Mouse (Mus musculus) ES-CJ7 (cell line): Measurements from ENCODE around the gene Vps37b.

Source experiments
- DNase-seq: peaks from one replicate; pipeline ENCODE4 v3.0.0; 2011; ENCODE audit warnings: low read depth, low spot score

Gene Vps37b

GRCm38 (mm10) chr5:123979980-123980369 lies 52.1 kb downstream of the Vps37b start:
- DNase-seq, result no peak

GRCm38 (mm10) chr5:123979221-123979979 lies 52.7 kb downstream of the Vps37b start:
- DNase-seq, result no peak

DNA sequence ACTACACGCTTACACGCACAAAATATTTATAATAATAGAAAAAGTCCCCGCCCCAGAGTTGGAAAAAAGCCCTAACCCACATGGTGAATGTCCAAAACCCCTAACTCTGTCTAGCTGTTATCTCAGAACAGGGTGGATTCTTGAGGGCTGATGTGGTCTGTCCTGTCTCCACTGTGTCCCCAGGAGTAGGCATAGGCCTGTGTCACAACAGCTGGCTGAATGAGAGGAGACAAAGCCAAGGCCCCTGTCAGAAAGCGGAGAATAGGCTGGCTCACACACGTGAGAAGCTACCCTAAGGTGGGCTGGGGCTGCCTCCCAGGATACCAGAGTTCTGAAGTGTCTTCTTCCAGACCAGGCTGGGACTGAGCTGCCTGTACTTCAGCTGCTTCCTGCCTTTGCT lies 53.9 kb downstream of the Vps37b start:
- DNase-seq, result no peak

DNA sequence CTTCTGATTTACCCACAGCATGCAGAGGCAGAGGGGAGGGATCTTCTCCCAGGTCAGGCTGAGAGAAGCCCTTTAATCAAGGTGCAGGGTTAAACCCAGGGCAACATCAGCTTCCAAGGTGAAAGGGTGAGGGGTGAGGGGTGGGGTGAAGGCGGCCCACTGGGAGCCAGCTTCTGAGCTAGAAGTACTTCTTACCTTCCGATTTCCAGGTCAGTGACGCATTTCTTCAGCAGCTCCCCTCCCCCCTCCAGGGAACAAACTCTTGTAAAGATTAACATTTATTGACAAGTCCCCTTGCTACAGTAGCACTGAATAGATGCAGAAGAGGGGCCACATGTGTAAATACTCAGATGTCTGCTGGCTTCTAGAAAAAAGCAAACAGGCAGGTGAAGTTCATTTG lies 54.8 kb downstream of the Vps37b start:
- no peak for DNase-seq

DNA sequence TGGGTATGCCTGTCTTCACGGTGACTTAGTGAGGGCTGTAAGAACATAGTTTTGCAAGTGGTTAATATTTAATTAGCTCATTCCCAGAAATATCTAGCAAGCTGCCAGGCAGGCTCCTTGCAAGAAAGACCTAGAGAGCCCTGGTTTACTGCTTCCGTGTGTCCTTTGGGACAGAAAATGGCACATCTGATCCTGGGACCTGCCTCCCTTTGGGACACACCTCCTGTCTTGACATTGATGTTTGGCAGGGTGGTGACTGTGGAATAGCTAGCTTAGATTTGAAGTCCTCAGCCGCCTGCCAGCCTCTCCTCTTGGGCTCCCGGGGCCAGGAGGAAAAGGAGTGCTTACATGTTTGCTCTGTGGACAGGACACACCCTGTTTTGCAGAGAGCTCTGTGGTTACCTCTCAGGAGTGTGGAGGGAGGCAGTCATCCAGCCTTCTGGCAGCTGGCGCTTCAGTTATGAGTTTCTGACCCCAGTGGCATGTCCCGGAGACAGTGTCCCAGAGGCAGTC lies 56.3 kb downstream of the Vps37b start:
- DNase-seq, result no peak

GRCm38 (mm10) chr5:123974616-123975111 lies 57.4 kb downstream of the Vps37b start:
- no peak for DNase-seq

- DNase-seq, result no peak
Observed at GRCm38 (mm10) chr5:123974179-123974485, 57.9 kb downstream of the Vps37b start.

DNA sequence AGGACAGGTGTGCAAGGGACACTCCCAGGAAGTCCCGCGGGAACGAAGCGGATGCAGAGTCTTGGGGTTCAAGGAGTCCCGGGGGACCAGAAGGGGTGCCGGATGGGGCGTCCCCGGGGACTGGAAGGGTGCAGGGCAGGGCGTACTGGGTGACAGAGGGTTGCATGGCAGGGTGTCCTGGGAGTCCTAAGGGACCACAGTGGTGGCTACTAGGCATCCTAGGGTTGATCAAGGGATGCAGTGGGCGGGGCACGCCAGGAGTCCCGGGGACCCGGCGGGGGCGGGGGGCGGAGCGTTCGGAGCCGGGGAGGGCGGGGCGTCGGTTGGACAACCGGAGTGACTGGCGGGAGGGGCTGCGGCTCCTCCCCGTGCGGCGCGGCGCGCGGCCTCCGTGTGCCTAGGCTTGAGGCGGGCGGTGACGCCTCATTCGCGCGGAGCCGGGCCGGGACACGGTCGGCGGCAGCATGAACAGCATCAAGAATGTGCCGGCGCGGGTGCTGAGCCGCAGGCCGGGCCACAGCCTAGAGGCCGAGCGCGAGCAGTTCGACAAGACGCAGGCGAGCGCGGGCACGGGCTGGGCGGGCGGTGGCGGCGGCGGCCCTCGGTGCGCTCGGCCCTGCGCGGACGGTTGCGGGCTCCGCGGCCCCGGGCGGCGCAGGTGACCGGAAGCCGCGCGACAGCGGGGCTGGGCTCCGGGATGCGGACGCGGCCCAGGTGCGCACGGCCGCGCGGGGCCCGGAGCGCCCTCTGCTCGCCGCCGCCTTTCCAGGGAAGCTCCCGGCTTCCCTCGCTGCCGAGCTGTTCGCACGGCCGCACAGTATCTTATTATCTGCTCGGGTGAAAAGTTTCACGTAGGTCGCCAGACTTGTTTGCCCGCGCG lies 58.5 kb downstream of the Vps37b start, which contains the start of gene Hip1r:
Gene Hip1r (plus strand): TSS at position 330 of the 880 bp plus-strand sequence.
- peak; percentile 43 for DNase-seq

DNA sequence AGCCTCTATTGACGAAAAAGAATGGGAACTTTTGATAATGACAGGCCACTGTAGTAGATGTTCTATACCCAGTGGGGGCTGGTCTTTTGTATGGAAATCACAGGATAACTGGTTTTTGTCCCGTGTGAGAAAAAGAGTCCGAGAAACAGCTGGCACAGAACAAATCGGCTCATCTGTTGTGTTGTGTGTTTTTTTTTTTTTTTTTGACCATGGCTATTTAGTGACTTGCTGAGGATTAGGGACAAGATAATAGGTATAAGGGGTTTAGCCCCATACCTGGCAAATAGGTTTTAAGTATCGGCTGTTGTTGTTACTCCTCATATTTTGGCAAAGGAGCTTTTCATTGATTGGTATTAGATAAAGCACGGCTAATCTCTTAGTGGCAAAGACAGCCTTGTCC lies 59.6 kb downstream of the Vps37b start:
- DNase-seq, result no peak

DNA sequence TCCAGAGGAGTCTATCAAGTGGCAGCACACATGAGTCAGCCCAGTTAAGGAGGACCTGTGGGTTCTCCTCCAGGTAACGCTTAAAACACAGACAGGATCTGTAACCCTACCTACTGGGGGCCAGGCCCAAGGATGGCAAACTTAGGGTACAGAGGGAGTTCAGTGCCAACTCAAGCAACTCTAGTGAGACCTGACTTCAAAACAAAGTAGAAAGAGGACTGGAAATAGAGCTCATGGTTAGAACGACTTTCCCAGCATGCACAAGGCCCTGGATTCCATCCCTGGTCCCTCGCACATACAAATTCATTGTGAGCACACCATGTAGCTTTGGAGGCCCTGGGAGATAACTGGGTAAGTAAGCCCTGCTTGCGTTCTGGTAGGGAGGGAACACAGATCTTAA lies 61.5 kb downstream of the Vps37b start:
- DNase-seq, result no peak

DNA sequence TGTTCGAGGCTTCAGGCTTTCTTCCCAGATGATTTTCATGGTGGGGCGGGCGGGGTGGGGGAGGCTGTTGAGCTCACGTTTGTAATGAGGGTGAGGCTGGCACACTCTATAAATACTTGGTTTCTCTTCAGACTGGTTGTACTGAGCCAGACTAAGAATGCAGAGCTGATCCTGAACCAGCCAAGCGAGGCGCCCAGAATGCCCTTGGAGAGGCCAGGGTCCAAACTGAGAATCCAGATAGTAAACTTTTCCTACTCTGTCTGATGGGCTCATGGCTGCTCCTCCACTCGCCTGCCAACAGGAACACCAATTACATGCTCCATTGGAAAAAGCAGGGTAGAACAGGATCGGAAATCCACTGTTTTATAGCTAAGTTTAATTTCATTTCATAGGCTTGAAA lies 62.9 kb downstream of the Vps37b start:
- DNase-seq, result no peak

GRCm38 (mm10) chr5:123968468-123968867 lies 63.6 kb downstream of the Vps37b start:
- DNase-seq, result no peak

GRCm38 (mm10) chr5:123966759-123967158 lies 65.3 kb downstream of the Vps37b start:
- no peak for DNase-seq

GRCm38 (mm10) chr5:123964208-123964607 lies 67.9 kb downstream of the Vps37b start:
- no peak for DNase-seq

GRCm38 (mm10) chr5:123961046-123961445 lies 71.0 kb downstream of the Vps37b start:
- DNase-seq, result no peak

DNA sequence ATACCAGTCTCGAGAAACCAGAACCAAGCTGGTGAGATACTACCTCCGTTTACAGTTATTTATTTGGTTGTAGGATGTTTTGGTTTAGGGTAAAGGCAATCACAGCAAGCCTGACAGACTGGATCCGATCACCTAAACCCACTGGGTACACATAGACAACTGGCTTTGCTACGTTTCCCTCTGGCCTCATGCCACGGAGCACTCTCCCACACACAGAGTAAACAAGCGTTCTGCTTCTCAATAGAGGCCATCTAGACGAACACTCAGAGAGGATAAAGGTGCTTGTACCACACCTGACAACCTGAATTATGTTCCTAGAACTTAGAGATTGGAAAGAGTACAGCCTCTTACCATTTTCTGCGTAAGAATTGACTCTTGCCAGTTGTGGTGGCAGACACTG lies 71.9 kb downstream of the Vps37b start:
- no peak for DNase-seq

DNA sequence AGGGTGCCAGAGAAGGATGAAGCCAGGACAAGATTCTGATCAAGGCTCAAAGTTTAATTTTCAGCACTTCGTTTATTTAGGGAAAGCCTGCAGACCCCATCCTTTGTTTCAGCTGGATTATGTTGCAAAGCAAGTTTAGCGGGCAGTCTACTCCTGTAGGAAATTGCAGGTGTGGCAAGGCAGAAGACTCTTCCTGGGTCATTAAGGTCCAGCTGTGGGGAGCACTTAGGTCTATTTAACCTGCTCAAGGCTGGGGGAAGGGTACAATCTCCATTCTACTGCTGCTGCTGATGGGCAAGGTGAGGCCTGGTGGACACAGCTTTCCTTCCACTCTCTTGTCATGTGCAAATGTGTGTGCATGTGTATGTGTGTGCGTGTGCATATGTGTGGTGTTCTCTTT lies 73.1 kb downstream of the Vps37b start:
- DNase-seq, result no peak

GRCm38 (mm10) chr5:123957213-123957612 lies 74.9 kb downstream of the Vps37b start:
- no peak for DNase-seq
